In the genomic region with DNA sequence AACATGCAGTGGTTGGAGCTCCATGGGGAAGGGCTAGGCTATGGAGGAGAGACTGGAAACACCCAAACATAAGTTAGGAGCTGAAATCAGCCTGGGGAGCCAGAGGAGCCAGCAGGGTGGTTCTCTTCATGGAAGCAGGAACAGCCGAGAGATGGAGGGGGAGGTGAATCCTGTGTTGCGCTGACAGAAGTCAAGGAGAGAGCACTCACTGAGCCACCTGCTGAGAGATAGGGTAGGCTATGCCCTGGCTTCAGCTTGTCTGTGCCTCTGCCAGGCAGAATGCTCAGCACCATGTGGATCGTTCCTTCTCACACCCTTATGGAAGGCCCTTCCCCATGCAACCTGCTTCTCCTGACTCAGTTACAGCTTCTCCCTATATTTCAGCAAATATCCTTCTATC, we compare ENCODE assay signal across 17 mouse cellular contexts. TPM values are rescaled to one million over a fixed set of nuclear protein-coding genes. Genes with fewer than 3 reads are reported as not detected.
"Had no signal": no experiment of that assay in that cellular context is flagged by ENCODE, and none has a peak within 500 bp of the region (broad histone marks: within the 10 kb centered on the region; RNA-seq: fewer than 3 reads in every experiment).

No protein-coding gene starts in this region.

- DNase-seq: kidney, postnatal 10 days; kidney, postnatal 4 days; liver; liver, embryonic 13.5 days; liver, postnatal 0 days; lung, postnatal 14 days; thymus, adult 2 months; thymus, postnatal 25 days had no signal

- H3K27ac ChIP-seq: limb, embryonic 12.5 days; liver, embryonic 13.5 days; lung, embryonic 15.5 days; macrophage; midbrain, embryonic 13.5 days; neural tube, embryonic 12.5 days; stomach, postnatal 0 days had no signal

- H3K4me1 ChIP-seq: liver, embryonic 13.5 days; lung, embryonic 15.5 days had no signal

- H3K27me3 ChIP-seq: limb, embryonic 12.5 days; liver, embryonic 13.5 days; lung, embryonic 15.5 days; neural tube, embryonic 12.5 days had no signal

- H3K4me3 ChIP-seq: limb, embryonic 12.5 days; liver, embryonic 13.5 days; lung, embryonic 15.5 days; megakaryocyte, embryonic 14.5 days; midbrain, embryonic 13.5 days; neural tube, embryonic 12.5 days had no signal

- H3K9ac ChIP-seq: limb, embryonic 12.5 days; liver, embryonic 13.5 days; liver, postnatal 0 days; lung, embryonic 15.5 days; midbrain, embryonic 13.5 days; neural tube, embryonic 12.5 days had no signal

- ATAC-seq: liver, postnatal 0 days; midbrain, embryonic 13.5 days had no signal

- H3K9me3 ChIP-seq: limb, embryonic 12.5 days; liver, embryonic 13.5 days; lung, embryonic 15.5 days; megakaryocyte, embryonic 14.5 days; midbrain, embryonic 13.5 days; neural tube, embryonic 12.5 days had no signal

- H3K4me2 ChIP-seq: limb, embryonic 12.5 days; liver, embryonic 13.5 days; lung, embryonic 15.5 days; midbrain, embryonic 13.5 days; neural tube, embryonic 12.5 days had no signal

- H3K36me3 ChIP-seq: limb, embryonic 12.5 days; liver, embryonic 13.5 days; lung, embryonic 15.5 days; midbrain, embryonic 13.5 days; neural tube, embryonic 12.5 days had no signal

RNA-seq across cellular contexts. Expression of gene Camk1g, which starts 36.3 kb away (rescaled TPM):
- total RNA-seq: monocyte, adult 5-6 weeks; neutrophil, adult 5-6 weeks had no signal
- polyA plus RNA-seq: macrophage had no signal
